Comparison of ENCODE assay signal across 7 mouse cellular contexts in the genomic region with DNA sequence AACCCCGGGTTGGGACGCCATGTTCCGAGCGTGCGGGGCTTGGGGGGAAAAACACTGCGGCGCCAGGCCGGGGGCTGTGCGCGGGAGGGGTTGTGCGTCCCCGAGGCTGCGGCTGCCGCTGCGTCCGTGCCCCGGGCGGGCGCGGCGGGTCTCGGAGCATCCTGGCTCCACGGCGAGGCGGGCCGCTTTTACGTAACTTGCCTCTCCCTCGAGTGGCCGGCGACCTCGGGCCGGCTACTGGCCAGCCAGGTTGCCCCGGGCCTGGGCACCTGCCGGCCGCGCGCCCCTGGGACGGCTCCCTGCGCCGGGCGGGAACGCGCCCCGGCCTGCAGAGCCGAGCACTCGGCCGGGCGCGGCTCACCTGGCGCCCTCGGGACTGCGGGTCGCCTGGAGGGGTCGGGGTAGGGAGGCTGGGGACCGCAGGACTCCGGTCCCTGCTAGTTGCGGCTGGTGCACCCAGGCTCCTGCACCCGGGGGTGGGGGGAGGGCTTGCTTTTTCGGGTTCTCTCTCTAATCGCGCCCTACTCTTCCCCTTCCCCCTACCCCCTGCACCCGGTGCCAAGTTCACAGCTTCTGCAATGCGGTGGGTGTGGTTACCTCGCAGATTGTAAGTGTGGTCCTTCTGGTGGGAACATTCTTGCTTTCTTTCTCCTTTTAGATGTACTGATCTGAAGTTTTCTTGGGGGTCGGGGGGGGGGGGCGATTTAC.
DNase-seq lines count a peak whose midpoint lies in the region; ATAC-seq and TF ChIP-seq lines count a peak whose summit lies in the region.

No protein-coding gene starts in this region.

- peak; percentile 74 for ATAC-seq in common myeloid progenitor, adult 5-6 weeks (replicated peaks; ENCODE audit: low read depth, poor library complexity, severe bottlenecking)
- ATAC-seq in heart, embryonic 13.5 days (ENCODE audit: extremely low read depth, insufficient number of reproducible peaks, low FRiP score, low TSS enrichment) = peak; percentile 28; the same call in 1 of the 2 replicates
- ATAC-seq in stomach, postnatal 0 days (ENCODE audit: low FRiP score, low TSS enrichment) = peak; percentile 69

- DNase-seq in 3T3-L1 (ENCODE audit: low read depth, low spot score) (peak; percentile 84), ES-CJ7 (ENCODE audit: low read depth, low spot score) (peak; percentile 26)
- DNase-seq in kidney, postnatal 10 days = peak; percentile 37
- peak; percentile 28 for DNase-seq in mesoderm, embryonic 11.5 days (ENCODE audit: low read depth, low spot score)
- DNase-seq in stomach, postnatal 0 days (ENCODE audit: low spot score) = peak; percentile 44

- peak overlapping the region; percentile 73 for H3K4me2 ChIP-seq in heart, embryonic 13.5 days
- peak overlapping the region; percentile 96 for H3K4me2 ChIP-seq in stomach, postnatal 0 days (replicated peaks; ENCODE audit: low read depth)

- no peak for TF ChIP-seq EP300 in stomach, postnatal 0 days (optimal IDR thresholded peaks at IDR 0.05)

- no peaks in the 10 kb centered on the region for H3K36me3 ChIP-seq in heart, embryonic 13.5 days
- no peaks in the 10 kb centered on the region for H3K36me3 ChIP-seq in stomach, postnatal 0 days (ENCODE audit: control insufficient read depth, insufficient read depth, low read length)

- H3K27ac ChIP-seq in heart, embryonic 13.5 days (replicated peaks) = peak overlapping the region; percentile 91
- H3K27ac ChIP-seq in stomach, postnatal 0 days (replicated peaks) = peak overlapping the region; percentile 13; the same call in 1 of the 2 replicates

- H3K9me3 ChIP-seq in heart, embryonic 13.5 days = no peaks in the 10 kb centered on the region
- H3K9me3 ChIP-seq in stomach, postnatal 0 days (ENCODE audit: control insufficient read depth, low read length) = no peaks in the 10 kb centered on the region

- H3K4me3 ChIP-seq in heart, embryonic 13.5 days = peak overlapping the region; percentile 95
- H3K4me3 ChIP-seq in stomach, postnatal 0 days (ENCODE audit: low read depth, low read length) = peak overlapping the region; percentile 85

- peak overlapping the region; percentile 98 for H3K9ac ChIP-seq in heart, embryonic 13.5 days
- H3K9ac ChIP-seq in stomach, postnatal 0 days (ENCODE audit: low read length) = peak overlapping the region; percentile 79

- no peak for TF ChIP-seq CTCF in stomach, postnatal 0 days (IDR thresholded peaks at IDR 0.05; ENCODE audit: low read depth)

- H3K27me3 ChIP-seq in heart, embryonic 13.5 days (replicated peaks) = no peaks in the 10 kb centered on the region
- no peaks in the 10 kb centered on the region for H3K27me3 ChIP-seq in stomach, postnatal 0 days (ENCODE audit: control insufficient read depth, insufficient read depth, low read length)

- WGBS in heart, embryonic 13.5 days = under 1% methylated on average over 63 of the region's 66 CpGs
- WGBS in stomach, postnatal 0 days = 0% methylated on average over 35 of the region's 66 CpGs

- H3K4me1 ChIP-seq in heart, embryonic 13.5 days = peaks cover 49% of the 10 kb centered on the region
- no peaks in the 10 kb centered on the region for H3K4me1 ChIP-seq in stomach, postnatal 0 days (replicated peaks; ENCODE audit: control insufficient read depth, insufficient read depth)

Comparison
In these comparisons a context has a peak if more than half of its experiments do, and no peak if none do; other contexts are left out.
1. Peak in every context shown above with its lines: DNase-seq, ATAC-seq, H3K4me3 ChIP-seq and H3K27ac ChIP-seq.
2. DNase-seq: peak in every context shown above with its lines; median percentile 84 in 3T3-L1; 44 in stomach, postnatal 0 days; 37 in kidney, postnatal 10 days; 28 in mesoderm, embryonic 11.5 days; 26 in ES-CJ7.